Mouse (Mus musculus): ENCODE data around the gene Fyb. TPM values are rescaled to one million over a fixed set of nuclear protein-coding genes. Genes with fewer than 3 reads are reported as not detected.
A peak's percentile ranks its signal among the peaks of the same experiment; 100 is the strongest.

Gene Fyb
- polyA plus RNA-seq, 1 experiment from 2014 or later: 4.4 TPM

GRCm38 (mm10) chr15:6565873-6566272 lies 43.2 kb downstream of the Fyb start:
- Histone ChIP-seq H3K4me2 (no peak overlapping the region), H3K27me3 (no peaks in the 10 kb centered on the region), H3K4me3 (replicated peaks) (no peak overlapping the region), H3K27ac (no peak overlapping the region), H3K4me1 (0 out of 2 replicates have a peak, but pooled peaks cover 10% of the 10 kb centered on the region), H3K9ac (no peak overlapping the region), H3K36me3 (no peaks in the 10 kb centered on the region), H3K9me3 (replicated peaks) (no peaks in the 10 kb centered on the region)
- WGBS: 93% methylated on average over 4 of the region's 4 CpGs
- no peak for ATAC-seq (replicated peaks; ENCODE audit: low FRiP score)

- ATAC-seq (replicated peaks; ENCODE audit: low FRiP score): no peak
- Histone ChIP-seq H3K9ac (no peak overlapping the region), H3K36me3 (no peaks in the 10 kb centered on the region), H3K4me2 (no peak overlapping the region), H3K4me1 (0 out of 2 replicates have a peak, but pooled peaks cover 10% of the 10 kb centered on the region), H3K27me3 (no peaks in the 10 kb centered on the region), H3K9me3 (replicated peaks) (no peaks in the 10 kb centered on the region), H3K27ac (no peak overlapping the region), H3K4me3 (replicated peaks) (no peak overlapping the region)
- WGBS: 89% methylated on average over 5 of the region's 5 CpGs
These were observed 45.3 kb downstream of the Fyb start for GRCm38 (mm10) chr15:6567993-6568392.

- Histone ChIP-seq H3K36me3 (no peaks in the 10 kb centered on the region), H3K4me1 (0 out of 2 replicates have a peak, but pooled peaks cover 10% of the 10 kb centered on the region), H3K27ac (no peak overlapping the region), H3K4me2 (no peak overlapping the region), H3K9me3 (replicated peaks) (no peaks in the 10 kb centered on the region), H3K9ac (no peak overlapping the region), H3K4me3 (replicated peaks) (no peak overlapping the region), H3K27me3 (no peaks in the 10 kb centered on the region)
- no peak for ATAC-seq (replicated peaks; ENCODE audit: low FRiP score)
- WGBS: 50% methylated on average over 3 of the region's 3 CpGs
These were observed 46.0 kb downstream of the Fyb start for GRCm38 (mm10) chr15:6568605-6569004.

- Histone ChIP-seq H3K27me3 (no peaks in the 10 kb centered on the region), H3K9ac (no peak overlapping the region), H3K4me1 (0 out of 2 replicates have a peak, but pooled peaks cover 10% of the 10 kb centered on the region), H3K4me3 (replicated peaks) (no peak overlapping the region), H3K9me3 (replicated peaks) (no peaks in the 10 kb centered on the region), H3K4me2 (no peak overlapping the region), H3K36me3 (no peaks in the 10 kb centered on the region), H3K27ac (no peak overlapping the region)
- no peak for ATAC-seq (replicated peaks; ENCODE audit: low FRiP score)
- WGBS: 77% methylated on average over 5 of the region's 5 CpGs
These were observed 46.4 kb downstream of the Fyb start for GRCm38 (mm10) chr15:6569074-6569473.

GRCm38 (mm10) chr15:6570164-6570861 lies 47.7 kb downstream of the Fyb start:
- peak; percentile 26; the same call in 1 of the 2 replicates for ATAC-seq (replicated peaks; ENCODE audit: low FRiP score)
- no peak overlapping the region for H3K4me3 ChIP-seq (replicated peaks)
- H3K36me3 ChIP-seq: no peaks in the 10 kb centered on the region
- no peak overlapping the region for H3K4me2 ChIP-seq
- H3K9ac ChIP-seq: no peak overlapping the region
- WGBS: 92% methylated on average over 2 of the region's 2 CpGs
- no peak overlapping the region for H3K27ac ChIP-seq
- 0 out of 2 replicates have a peak, but pooled peaks cover 2% of the 10 kb centered on the region for H3K4me1 ChIP-seq
- H3K27me3 ChIP-seq: no peaks in the 10 kb centered on the region
- H3K9me3 ChIP-seq (replicated peaks): no peaks in the 10 kb centered on the region

- ATAC-seq (replicated peaks; ENCODE audit: low FRiP score): peak; percentile 75
These were observed 48.2 kb downstream of the Fyb start for GRCm38 (mm10) chr15:6570876-6571275.

GRCm38 (mm10) chr15:6574283-6574960 lies 51.8 kb downstream of the Fyb start:
- 49% methylated on average over 5 of the region's 5 CpGs for WGBS
- no peak for ATAC-seq (replicated peaks; ENCODE audit: low FRiP score)

More at GRCm38 (mm10) chr15:6570876-6571275, 48.2 kb downstream of the Fyb start:
- Histone ChIP-seq H3K4me3 (replicated peaks) (no peak overlapping the region), H3K9me3 (replicated peaks) (no peaks in the 10 kb centered on the region), H3K36me3 (no peaks in the 10 kb centered on the region), H3K4me2 (no peak overlapping the region), H3K27ac (no peak overlapping the region), H3K4me1 (0 out of 2 replicates have a peak, but pooled peaks cover 2% of the 10 kb centered on the region), H3K27me3 (no peaks in the 10 kb centered on the region), H3K9ac (no peak overlapping the region)
- 8% methylated on average over 7 of the region's 7 CpGs for WGBS

GRCm38 (mm10) chr15:6577971-6578370 lies 55.3 kb downstream of the Fyb start:
- Histone ChIP-seq H3K27ac (no peak overlapping the region), H3K4me2 (no peak overlapping the region), H3K4me3 (replicated peaks) (no peak overlapping the region), H3K4me1 (no peaks in the 10 kb centered on the region), H3K27me3 (no peaks in the 10 kb centered on the region), H3K36me3 (no peaks in the 10 kb centered on the region), H3K9me3 (replicated peaks) (no peaks in the 10 kb centered on the region), H3K9ac (no peak overlapping the region)
- ATAC-seq (replicated peaks; ENCODE audit: low FRiP score): no peak
- 65% methylated on average over 9 of the region's 9 CpGs for WGBS

More at GRCm38 (mm10) chr15:6574283-6574960, 51.8 kb downstream of the Fyb start:
- Histone ChIP-seq H3K36me3 (no peaks in the 10 kb centered on the region), H3K9ac (no peak overlapping the region), H3K4me1 (0 out of 2 replicates have a peak, but pooled peaks cover 2% of the 10 kb centered on the region), H3K27me3 (no peaks in the 10 kb centered on the region), H3K9me3 (replicated peaks) (no peaks in the 10 kb centered on the region), H3K4me3 (replicated peaks) (no peak overlapping the region), H3K4me2 (no peak overlapping the region), H3K27ac (no peak overlapping the region)

GRCm38 (mm10) chr15:6578654-6579053 lies 56.0 kb downstream of the Fyb start:
- H3K9ac ChIP-seq: no peak overlapping the region
- ATAC-seq (replicated peaks; ENCODE audit: low FRiP score): no peak
- no peaks in the 10 kb centered on the region for H3K27me3 ChIP-seq

GRCm38 (mm10) chr15:6579194-6579768 lies 56.6 kb downstream of the Fyb start:
- H3K9me3 ChIP-seq (replicated peaks): no peaks in the 10 kb centered on the region
- no peak overlapping the region for H3K9ac ChIP-seq
- no peak overlapping the region for H3K4me3 ChIP-seq (replicated peaks)
- H3K27ac ChIP-seq: no peak overlapping the region
- no peaks in the 10 kb centered on the region for H3K4me1 ChIP-seq
- no peak for ATAC-seq (replicated peaks; ENCODE audit: low FRiP score)
- 69% methylated on average over 15 of the region's 15 CpGs for WGBS
- H3K36me3 ChIP-seq: no peaks in the 10 kb centered on the region
- no peaks in the 10 kb centered on the region for H3K27me3 ChIP-seq
- no peak overlapping the region for H3K4me2 ChIP-seq

More at GRCm38 (mm10) chr15:6578654-6579053, 56.0 kb downstream of the Fyb start:
- Histone ChIP-seq H3K27ac (no peak overlapping the region), H3K36me3 (no peaks in the 10 kb centered on the region), H3K9me3 (replicated peaks) (no peaks in the 10 kb centered on the region), H3K4me1 (no peaks in the 10 kb centered on the region), H3K4me2 (no peak overlapping the region), H3K4me3 (replicated peaks) (no peak overlapping the region)
- WGBS: 56% methylated on average over 2 of the region's 2 CpGs

GRCm38 (mm10) chr15:6579769-6580261 lies 57.2 kb downstream of the Fyb start:
- Histone ChIP-seq H3K9ac (no peak overlapping the region), H3K27ac (no peak overlapping the region), H3K4me2 (no peak overlapping the region), H3K36me3 (no peaks in the 10 kb centered on the region), H3K4me1 (no peaks in the 10 kb centered on the region), H3K27me3 (no peaks in the 10 kb centered on the region), H3K9me3 (replicated peaks) (no peaks in the 10 kb centered on the region), H3K4me3 (replicated peaks) (no peak overlapping the region)
- 77% methylated on average over 11 of the region's 11 CpGs for WGBS
- no peak for ATAC-seq (replicated peaks; ENCODE audit: low FRiP score)

GRCm38 (mm10) chr15:6584645-6585044 lies 62.0 kb downstream of the Fyb start:
- Histone ChIP-seq H3K9ac (no peak overlapping the region), H3K9me3 (replicated peaks) (no peaks in the 10 kb centered on the region), H3K27ac (no peak overlapping the region), H3K4me1 (no peaks in the 10 kb centered on the region), H3K36me3 (no peaks in the 10 kb centered on the region), H3K27me3 (no peaks in the 10 kb centered on the region), H3K4me2 (no peak overlapping the region), H3K4me3 (replicated peaks) (no peak overlapping the region)
- WGBS: 88% methylated on average over 4 of the region's 4 CpGs
- ATAC-seq (replicated peaks; ENCODE audit: low FRiP score): no peak

All from kidney, embryonic 15.5 days (tissue).